Mouse (Mus musculus): ENCODE results near the gene Rhobtb3.

- no peak for TF ChIP-seq CTCF (IDR thresholded peaks at IDR 0.05; ENCODE audit: low read depth, low read length)
- no peak for TF ChIP-seq POLR2A (IDR thresholded peaks at IDR 0.05; ENCODE audit: borderline replicate concordance, low read depth, low read length)
These were observed 4.9 kb downstream of the Rhobtb3 start for GRCm38 (mm10) chr13:75938866-75939265.

Measured in bone marrow macrophage, adult 2 months (primary cell).